Mouse (Mus musculus): Measurements from ENCODE around the gene Dph6.

The Dph6 gene

GRCm38 (mm10) chr2:114536032-114536431 is 118.7 kb downstream of the Dph6 start:
- DNase-seq (ENCODE audit: low spot score) = no peak

- DNase-seq (ENCODE audit: low spot score) = no peak
Observed at GRCm38 (mm10) chr2:114531010-114531756, 123.6 kb downstream of the Dph6 start.

GRCm38 (mm10) chr2:114520414-114520813 is 134.3 kb downstream of the Dph6 start:
- no peak for DNase-seq (ENCODE audit: low spot score)

- DNase-seq (ENCODE audit: low spot score) = no peak
Observed at GRCm38 (mm10) chr2:114519907-114520306, 134.9 kb downstream of the Dph6 start.

GRCm38 (mm10) chr2:114492398-114492797 is 162.4 kb downstream of the Dph6 start:
- DNase-seq (ENCODE audit: low spot score) = no peak

- no peak for DNase-seq (ENCODE audit: low spot score)
Observed at GRCm38 (mm10) chr2:114491907-114492306, 162.9 kb downstream of the Dph6 start.

- DNase-seq (ENCODE audit: low spot score) = no peak
Observed at GRCm38 (mm10) chr2:114486980-114487379, 167.8 kb downstream of the Dph6 start.
